Mouse (Mus musculus) olfactory bulb, adult 2 months (tissue): ENCODE data around the gene Mettl22.

ENCODE experiments used
- CTCF ChIP-seq: fragments of 200-500 bp; IDR thresholded peaks from 2 replicates; pipeline ENCODE4 v1.5.1; 2012; ENCODE audit warnings: low read depth, mild to moderate bottlenecking, low read length, moderate library complexity; ENCODE audit not compliant: insufficient read depth
- POLR2A ChIP-seq: fragments of 200-500 bp; IDR thresholded peaks from 2 replicates; pipeline ENCODE4 v1.6.1; 2012; ENCODE audit warnings: mild to moderate bottlenecking, low read depth, low read length, moderate library complexity; ENCODE audit not compliant: insufficient read depth

DNA sequence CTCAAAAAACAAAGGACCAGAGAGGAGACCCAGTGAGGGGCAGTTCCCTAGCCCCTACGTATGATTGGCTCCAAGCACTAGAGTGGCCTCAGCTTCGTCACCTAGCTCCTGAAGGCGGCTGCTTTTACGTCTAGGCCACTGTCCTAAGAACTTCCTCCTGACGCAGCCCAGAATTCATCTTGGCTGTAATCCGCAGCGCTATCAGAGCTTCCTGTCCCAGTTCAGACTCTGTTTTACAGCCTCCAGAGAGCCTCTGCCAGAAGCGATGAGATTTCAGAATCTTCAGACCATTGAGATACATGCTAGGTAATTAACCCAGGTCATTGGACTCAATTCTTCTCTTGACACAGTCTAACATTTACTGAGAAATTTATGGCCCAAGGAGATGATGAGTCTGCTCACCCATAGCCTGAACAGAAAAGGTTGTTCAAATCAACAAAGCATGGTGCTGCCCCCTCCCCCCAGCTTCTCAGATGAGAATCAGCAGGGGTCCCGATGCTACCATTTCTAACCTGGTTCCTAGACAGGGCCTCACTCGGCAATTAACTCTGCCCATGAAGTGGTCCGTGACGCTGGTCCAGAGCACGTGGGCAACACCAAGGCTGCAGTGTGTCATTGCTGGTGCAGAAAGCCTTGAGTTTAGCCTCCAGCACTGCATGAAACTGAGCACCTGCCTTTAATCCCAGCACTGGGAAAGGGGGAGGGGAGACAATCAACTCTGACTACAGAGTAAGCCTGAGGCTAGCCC, 21.3 kb downstream of the Mettl22 start:
- TF ChIP-seq CTCF (no peak), POLR2A (no peak)
